In the genomic region with DNA sequence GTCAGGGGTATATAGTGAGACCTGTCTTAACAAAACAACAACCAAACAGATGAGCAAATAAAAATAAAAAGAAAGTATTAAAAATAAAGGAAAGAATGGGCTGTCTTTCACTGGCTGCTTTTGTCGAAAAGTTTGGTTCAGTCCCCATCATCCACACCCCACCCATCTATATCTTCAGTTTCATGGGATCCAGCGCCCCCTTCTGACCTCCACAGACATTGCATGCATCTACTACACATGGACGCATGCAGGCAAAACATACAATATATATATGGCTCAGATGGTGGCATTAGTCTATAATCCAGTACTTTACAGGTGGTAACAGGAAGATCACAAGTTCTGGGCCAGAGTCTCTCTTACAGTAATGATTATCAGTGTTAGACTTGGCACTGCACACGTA, we compare ENCODE assay signal across 9 mouse cellular contexts. TPM values are rescaled to one million over a fixed set of nuclear protein-coding genes. Genes with fewer than 3 reads are reported as not detected.
DNase-seq lines count a peak whose midpoint lies in the region; ATAC-seq lines count a peak whose summit lies in the region.
"Had no signal": no experiment of that assay in that cellular context is flagged by ENCODE, and none has a peak within 500 bp of the region (broad histone marks: within the 10 kb centered on the region; RNA-seq: fewer than 3 reads in every experiment).

No protein-coding gene starts in this region.

- ATAC-seq in hindbrain, embryonic 12.5 days (ENCODE audit: low FRiP score): no peak

- H3K9me3 ChIP-seq in hindbrain, embryonic 12.5 days (replicated peaks): no peaks in the 10 kb centered on the region
- H3K9me3 ChIP-seq: midbrain, embryonic 12.5 days had no signal

- 59% methylated on average over 4 of the region's 4 CpGs for WGBS in hindbrain, embryonic 12.5 days

- H3K4me3 ChIP-seq in hindbrain, embryonic 12.5 days: no peak overlapping the region
- H3K4me3 ChIP-seq: midbrain, embryonic 12.5 days had no signal

- no peak overlapping the region for H3K27ac ChIP-seq in hindbrain, embryonic 12.5 days
- H3K27ac ChIP-seq: midbrain, embryonic 12.5 days had no signal

- no peak overlapping the region for H3K9ac ChIP-seq in hindbrain, embryonic 12.5 days
- H3K9ac ChIP-seq: midbrain, embryonic 12.5 days had no signal

- peak; percentile 46 for DNase-seq in gastrocnemius, postnatal 10 days
- DNase-seq in gastrocnemius, postnatal 25 days: no peak
- peak; percentile 86 for DNase-seq in CD4-positive, CD25-positive, alpha-beta regulatory T cell, adult 2 months (ENCODE audit: low read depth, low spot score)
- peak; percentile 66 for DNase-seq in c-Kit-positive CD71-negative TER-119-negative erythroid progenitor cells, embryonic 14.5 days (ENCODE audit: low read depth)
- DNase-seq in lung, postnatal 14 days: peak; percentile 54
- peak; percentile 76 for DNase-seq in thymus, postnatal 25 days
- DNase-seq in yolk sac, embryonic 10.5 days (ENCODE audit: low spot score): no peak

- H3K4me2 ChIP-seq in hindbrain, embryonic 12.5 days (replicated peaks): no peak overlapping the region
- H3K4me2 ChIP-seq: midbrain, embryonic 12.5 days had no signal

- H3K36me3 ChIP-seq in hindbrain, embryonic 12.5 days: no peaks in the 10 kb centered on the region
- H3K36me3 ChIP-seq: midbrain, embryonic 12.5 days had no signal

- peaks cover 2% of the 10 kb centered on the region; the same call in 1 of the 2 replicates for H3K27me3 ChIP-seq in hindbrain, embryonic 12.5 days

- H3K4me1 ChIP-seq in hindbrain, embryonic 12.5 days: no peaks in the 10 kb centered on the region
- H3K4me1 ChIP-seq: midbrain, embryonic 12.5 days had no signal

RNA-seq across cellular contexts. Expression of gene Sema6c, which starts 6.4 kb away (rescaled TPM):
- total RNA-seq in gastrocnemius, postnatal 10 days (2021): 100 to 1,000 TPM; 103 to 123 TPM
- 100 to 1,000 TPM in 1 of 2 experiments, 10 to 100 TPM in 1; 98.2 to 101 TPM for total RNA-seq in gastrocnemius, postnatal 25 days (2021)
- 59.5 and 68.7 TPM in 2 replicates for polyA plus RNA-seq in hindbrain, embryonic 12.5 days (2016; fragmentation: Nextera tagmentation; extraction: Ambion mirVana)

RNA-seq across cellular contexts. Expression of gene Tnfaip8l2, which starts 11.7 kb away (rescaled TPM):
- 1 to 10 TPM; 1.8 to 2.3 TPM for total RNA-seq in gastrocnemius, postnatal 10 days (2021)
- total RNA-seq in gastrocnemius, postnatal 25 days (2021): under 1 TPM; 0.48 to 0.97 TPM
- 2.1 and 2.6 TPM in 2 replicates for polyA plus RNA-seq in hindbrain, embryonic 12.5 days (2016; fragmentation: Nextera tagmentation; extraction: Ambion mirVana)

RNA-seq across cellular contexts. Expression of gene Lysmd1, which starts 20.0 kb away (rescaled TPM):
- total RNA-seq in gastrocnemius, postnatal 10 days (2021): 1 to 10 TPM; 6.0 to 6.7 TPM
- 1 to 10 TPM; 6.4 to 7.0 TPM for total RNA-seq in gastrocnemius, postnatal 25 days (2021)
- polyA plus RNA-seq in hindbrain, embryonic 12.5 days (2016; fragmentation: Nextera tagmentation; extraction: Ambion mirVana): 22.6 and 23.9 TPM in 2 replicates

RNA-seq across cellular contexts. Expression of gene Scnm1, which starts 20.1 kb away (rescaled TPM):
- 10 to 100 TPM; 35.5 to 40.8 TPM for total RNA-seq in gastrocnemius, postnatal 10 days (2021)
- 10 to 100 TPM; 26.6 to 34.1 TPM for total RNA-seq in gastrocnemius, postnatal 25 days (2021)
- 89.4 and 94.1 TPM in 2 replicates for polyA plus RNA-seq in hindbrain, embryonic 12.5 days (2016; fragmentation: Nextera tagmentation; extraction: Ambion mirVana)

RNA-seq across cellular contexts. Expression of gene Tmod4, which starts 29.6 kb away (rescaled TPM):
- 100 to 1,000 TPM; 423 to 469 TPM for total RNA-seq in gastrocnemius, postnatal 10 days (2021)
- 100 to 1,000 TPM; 481 to 623 TPM for total RNA-seq in gastrocnemius, postnatal 25 days (2021)
- polyA plus RNA-seq in hindbrain, embryonic 12.5 days (2016; fragmentation: Nextera tagmentation; extraction: Ambion mirVana): 0.81 and 0.99 TPM in 2 replicates

Comparison
In these comparisons a context has a peak if more than half of its experiments do, and no peak if none do; other contexts are left out.
1. DNase-seq: peak in gastrocnemius, postnatal 10 days (single experiment), CD4-positive, CD25-positive, alpha-beta regulatory T cell, adult 2 months (single experiment), c-Kit-positive CD71-negative TER-119-negative erythroid progenitor cells, embryonic 14.5 days (single experiment), lung, postnatal 14 days (single experiment) and thymus, postnatal 25 days (single experiment); none in gastrocnemius, postnatal 25 days (single experiment) and yolk sac, embryonic 10.5 days (single experiment).